Mouse (Mus musculus): ENCODE results near the gene Klhl24.

Klhl24 gene

GRCm38 (mm10) chr16:20108961-20109360 lies 11.6 kb downstream of the Klhl24 start:
- TF ChIP-seq GATA4 (IDR thresholded peaks at IDR 0.05; ENCODE audit: insufficient replicate concordance, low read length): no peak

DNA sequence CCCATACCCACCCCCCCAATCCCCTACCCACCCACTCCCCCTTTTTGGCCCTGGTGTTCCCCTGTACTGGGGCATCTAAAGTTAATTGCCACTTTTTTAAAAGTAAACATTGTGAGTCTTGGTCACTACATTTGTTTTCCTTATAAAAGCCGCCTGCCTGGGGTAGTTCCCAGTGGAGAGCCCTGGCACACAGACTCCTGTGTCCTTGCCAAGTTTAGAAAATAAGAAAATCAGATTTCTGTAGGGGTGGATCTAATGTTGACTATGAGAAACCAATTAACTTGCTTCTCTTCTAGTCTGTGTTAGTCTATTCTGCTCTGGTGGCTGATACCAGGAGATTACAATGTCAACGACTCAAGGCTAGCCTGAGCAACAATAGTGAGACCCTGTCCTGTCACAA lies 15.3 kb downstream of the Klhl24 start:
- TF ChIP-seq GATA4 (IDR thresholded peaks at IDR 0.05; ENCODE audit: insufficient replicate concordance, low read length): no peak

DNA sequence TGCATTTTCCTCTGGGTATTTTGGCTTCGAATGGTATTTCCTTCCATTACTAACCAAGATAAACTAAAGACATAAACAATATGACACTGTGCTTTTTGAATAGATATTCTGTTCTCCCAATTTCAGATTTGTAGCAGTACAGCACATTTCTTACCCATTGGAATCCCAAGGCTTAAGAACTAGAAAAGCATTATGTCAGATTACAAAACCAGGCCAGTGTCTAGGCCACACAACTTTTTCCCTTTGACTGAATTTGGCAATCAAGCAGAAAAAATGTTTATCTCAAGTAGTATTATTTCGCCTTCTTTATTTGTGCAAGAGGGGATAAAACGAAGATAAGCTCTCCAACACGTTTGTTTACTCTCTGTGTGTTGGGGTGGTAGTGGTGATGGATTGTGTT lies 18.7 kb downstream of the Klhl24 start:
- no peak for TF ChIP-seq GATA4 (IDR thresholded peaks at IDR 0.05; ENCODE audit: insufficient replicate concordance, low read length)

DNA sequence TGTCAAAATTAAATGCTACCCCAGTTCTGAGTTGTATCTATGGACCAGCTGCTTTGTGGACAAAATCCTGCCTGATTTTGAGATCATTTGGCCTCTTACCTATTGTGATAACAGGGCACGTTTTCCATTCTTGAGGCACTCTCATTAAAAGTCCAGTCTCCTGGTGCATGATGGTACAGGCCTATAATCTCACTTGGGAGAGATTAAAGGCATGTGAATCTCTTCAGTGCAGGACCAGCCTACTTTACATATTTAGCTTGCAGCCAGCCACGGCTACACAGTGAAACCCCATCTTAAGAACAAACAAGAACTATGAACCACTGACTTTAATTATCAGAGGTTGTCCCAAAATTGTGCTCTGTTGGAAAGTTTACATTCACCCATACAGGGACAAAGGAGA lies 33.1 kb downstream of the Klhl24 start:
- no peak for TF ChIP-seq GATA4 (IDR thresholded peaks at IDR 0.05; ENCODE audit: insufficient replicate concordance, low read length)

DNA sequence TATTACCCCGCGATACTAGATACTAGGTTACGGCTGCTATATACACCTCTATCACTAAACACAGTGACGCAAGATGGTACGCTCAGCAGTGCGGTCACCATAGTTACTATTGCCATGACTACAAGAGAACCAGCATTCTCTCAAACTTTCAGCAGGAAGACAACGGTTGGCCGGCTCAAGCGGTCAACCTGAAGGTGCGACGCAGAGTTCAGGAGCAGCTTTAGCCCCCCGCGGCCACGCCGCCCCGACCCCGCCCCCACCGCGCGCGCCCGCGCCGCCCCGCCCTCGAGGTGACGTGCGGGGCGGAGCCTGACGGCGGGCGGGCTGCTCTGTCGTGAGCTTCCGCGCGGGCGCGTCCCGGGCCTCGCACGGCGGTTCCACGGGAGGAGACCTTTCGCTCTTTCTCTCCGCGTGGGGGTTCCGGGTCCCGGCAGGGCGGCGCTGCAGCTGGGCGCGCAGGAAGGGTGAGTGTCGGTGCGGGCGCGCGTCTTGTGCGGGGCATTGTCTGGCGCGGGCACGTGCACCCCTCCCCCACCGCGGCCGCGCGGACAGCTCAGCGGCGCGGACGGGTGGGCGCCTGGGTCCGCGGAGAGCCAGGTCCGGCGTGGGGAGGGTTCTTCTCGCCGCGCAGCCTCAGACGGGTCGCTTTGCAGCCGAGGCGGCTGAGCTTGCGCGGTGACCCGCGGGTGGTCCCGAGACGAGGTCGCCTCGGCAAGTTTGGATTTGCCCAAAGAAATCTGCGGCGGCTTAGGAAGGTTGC lies 43.6 kb downstream of the Klhl24 start, which contains the start of gene Yeats2:
Gene Yeats2 (plus strand): TSS at position 292 of the 760 bp plus-strand sequence.
- TF ChIP-seq GATA4 (IDR thresholded peaks at IDR 0.05; ENCODE audit: insufficient replicate concordance, low read length): no peak

DNA sequence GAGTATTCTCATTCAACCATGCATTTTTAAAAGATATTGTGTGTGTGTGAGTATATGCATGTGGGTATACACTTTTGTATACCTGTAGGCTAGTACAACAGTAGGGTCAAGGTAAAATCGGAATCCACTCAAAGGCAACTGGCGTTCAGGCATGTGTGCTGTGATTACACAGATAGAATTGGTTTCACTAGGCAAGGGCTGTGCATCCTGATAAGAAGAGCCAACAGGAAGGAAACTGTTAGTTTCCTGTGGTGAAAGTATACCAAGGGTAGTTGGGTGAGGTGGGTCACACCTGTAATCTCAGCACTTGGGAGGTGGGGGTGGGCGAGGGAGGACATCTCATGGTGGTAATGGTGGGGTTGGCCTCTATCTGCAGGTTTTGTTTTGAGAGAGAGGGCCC lies 47.2 kb downstream of the Klhl24 start:
- TF ChIP-seq GATA4 (IDR thresholded peaks at IDR 0.05; ENCODE audit: insufficient replicate concordance, low read length): no peak

- peak; percentile 30; the same call in 1 of the 2 replicates for TF ChIP-seq GATA4 (IDR thresholded peaks at IDR 0.05; ENCODE audit: insufficient replicate concordance, low read length)
These were observed 54.6 kb downstream of the Klhl24 start for GRCm38 (mm10) chr16:20151991-20152390.

DNA sequence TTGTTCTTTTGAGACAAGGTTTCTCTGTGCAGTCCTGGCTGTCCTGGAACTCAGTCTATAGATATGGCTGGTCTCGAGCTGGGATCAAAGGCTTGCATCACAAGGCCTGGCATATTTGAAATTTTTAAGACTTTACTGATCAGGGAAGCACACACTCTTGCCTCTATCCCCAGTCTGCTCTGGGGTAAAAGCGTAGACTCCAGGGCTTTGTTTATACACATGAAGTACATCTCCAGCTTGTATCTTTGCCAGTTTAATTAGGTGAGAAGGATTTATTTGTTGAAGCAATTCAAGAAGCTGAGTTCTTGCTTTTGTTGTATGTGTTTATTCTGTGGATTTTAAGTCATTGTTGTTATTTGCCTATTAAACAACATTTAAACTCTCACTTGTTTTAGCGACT lies 56.4 kb downstream of the Klhl24 start:
- TF ChIP-seq GATA4 (IDR thresholded peaks at IDR 0.05; ENCODE audit: insufficient replicate concordance, low read length): no peak

- no peak for TF ChIP-seq GATA4 (IDR thresholded peaks at IDR 0.05; ENCODE audit: insufficient replicate concordance, low read length)
These were observed 62.8 kb downstream of the Klhl24 start for GRCm38 (mm10) chr16:20160130-20160529.

DNA sequence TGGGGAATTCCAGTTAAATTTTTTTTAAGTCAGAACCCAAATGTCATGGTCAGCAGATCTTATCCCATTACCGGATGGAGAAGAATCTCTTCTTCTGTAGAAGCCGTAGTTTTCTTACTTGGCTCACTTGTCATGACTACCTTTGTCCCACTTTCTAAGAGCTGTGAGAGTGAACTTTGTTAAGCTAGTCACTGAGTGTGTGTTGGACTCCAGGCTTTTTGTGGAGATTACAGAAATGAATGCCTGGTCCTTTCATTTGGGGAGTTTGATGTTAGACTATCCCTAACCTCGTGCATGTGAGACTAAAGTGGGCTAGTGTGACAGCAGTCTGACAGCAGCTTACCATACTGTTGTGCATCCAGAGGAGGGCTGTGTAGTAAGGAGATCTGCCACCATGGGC lies 71.7 kb downstream of the Klhl24 start:
- no peak for TF ChIP-seq GATA4 (IDR thresholded peaks at IDR 0.05; ENCODE audit: insufficient replicate concordance, low read length)

- peak; percentile 17; the same call in 1 of the 2 replicates for TF ChIP-seq GATA4 (IDR thresholded peaks at IDR 0.05; ENCODE audit: insufficient replicate concordance, low read length)
These were observed 72.2 kb downstream of the Klhl24 start for GRCm38 (mm10) chr16:20169471-20170106.
